ENCODE assay signal across 8 mouse cellular contexts in the genomic region with DNA sequence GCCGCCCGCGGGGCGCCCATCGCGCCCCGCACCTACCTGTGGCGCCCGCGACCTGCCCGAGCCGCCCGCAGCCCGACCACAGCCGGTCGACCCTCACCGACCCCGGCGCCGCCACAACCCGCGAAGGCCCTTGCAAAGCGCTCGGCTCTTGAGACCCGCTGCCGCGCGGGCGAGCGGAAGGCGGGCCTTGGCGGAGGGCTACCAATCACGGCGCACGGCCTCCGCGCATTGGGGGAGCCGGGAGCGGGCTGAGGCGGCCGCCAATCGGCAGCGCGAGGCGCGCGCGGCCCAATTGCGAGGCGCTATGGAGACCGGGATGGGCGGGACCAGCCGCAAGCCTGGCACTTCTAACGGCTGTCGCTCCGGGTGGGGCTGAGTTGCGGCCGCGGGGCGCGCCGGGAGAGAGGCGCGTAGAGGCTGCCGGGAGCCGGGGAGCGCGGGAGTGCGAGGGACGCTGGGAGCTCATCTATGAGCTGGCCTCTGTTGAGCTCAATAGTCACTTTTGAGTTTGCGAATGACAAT. TPM values are rescaled to one million over a fixed set of nuclear protein-coding genes. Genes with fewer than 3 reads are reported as not detected.
DNase-seq lines count a peak whose midpoint lies in the region; ATAC-seq and TF ChIP-seq lines count a peak whose summit lies in the region.

A gene (minus strand): TSS at position 180 of the 522 bp plus-strand sequence.

- peak within 1 kb of the TSS; percentile 69 to 99 (median 83) for H3K4me3 ChIP-seq in CH12.LX (replicated peaks in 1 of 3; ENCODE audit: low read depth in 2 of 3, low read length in 2 of 3, poor library complexity in 1 of 3)
- H3K4me3 ChIP-seq in forebrain, embryonic 11.5 days (ENCODE audit: low read depth, low read length), result peak within 1 kb of the TSS; percentile 91
- peak within 1 kb of the TSS; percentile 94 for H3K4me3 ChIP-seq in heart, embryonic 16.5 days (ENCODE audit: low read length)
- peak within 1 kb of the TSS; percentile 76 for H3K4me3 ChIP-seq in liver, embryonic 15.5 days (replicated peaks)
- H3K4me3 ChIP-seq in neural tube, embryonic 12.5 days, result peak within 1 kb of the TSS; percentile 96

- peaks cover 13 to 33% of the 10 kb centered on the region in 2 experiments for H3K4me1 ChIP-seq in CH12.LX (ENCODE audit: control insufficient read depth in 1 of 2, insufficient read depth in 2 of 2)
- H3K4me1 ChIP-seq in forebrain, embryonic 11.5 days (replicated peaks; ENCODE audit: control insufficient read depth, insufficient read depth, low read length), result peaks cover 16% of the 10 kb centered on the region
- peaks cover 21% of the 10 kb centered on the region for H3K4me1 ChIP-seq in heart, embryonic 16.5 days (ENCODE audit: control insufficient read depth, insufficient read depth, low read length)
- H3K4me1 ChIP-seq in liver, embryonic 15.5 days (replicated peaks), result peaks cover 33% of the 10 kb centered on the region
- peaks cover 31% of the 10 kb centered on the region for H3K4me1 ChIP-seq in neural tube, embryonic 12.5 days

- H3K9me3 ChIP-seq in CH12.LX (replicated peaks; ENCODE audit: low read length), result no peaks in the 10 kb centered on the region
- H3K9me3 ChIP-seq in forebrain, embryonic 11.5 days (ENCODE audit: control insufficient read depth, low read length), result no peaks in the 10 kb centered on the region
- no peaks in the 10 kb centered on the region for H3K9me3 ChIP-seq in heart, embryonic 16.5 days (replicated peaks; ENCODE audit: control insufficient read depth, low read length)
- H3K9me3 ChIP-seq in liver, embryonic 15.5 days (replicated peaks), result no peaks in the 10 kb centered on the region
- no peaks in the 10 kb centered on the region for H3K9me3 ChIP-seq in neural tube, embryonic 12.5 days

- dilution Hi-C loops in CH12.LX (cut with MboI; ENCODE audit: extremely low pct_ligation_motif_present, extremely low pct_unique_long_range_greater_than_20kb, low sequenced_read_pairs), result no loop called here

- ATAC-seq in forebrain, embryonic 11.5 days (replicated peaks; ENCODE audit: low FRiP score), result peak; percentile 99
- peak; percentile 99 for ATAC-seq in heart, embryonic 16.5 days (replicated peaks; ENCODE audit: extremely low read depth, insufficient read depth, low FRiP score)
- ATAC-seq in liver, embryonic 15.5 days (ENCODE audit: insufficient read depth), result peak; percentile 97
- peak; percentile 99 for ATAC-seq in neural tube, embryonic 12.5 days (ENCODE audit: low FRiP score, low read depth)

- H3K79me2 ChIP-seq in CH12.LX (replicated peaks; ENCODE audit: control insufficient read depth, extremely low read depth, insufficient read depth, poor library complexity, severe bottlenecking), result peaks cover 46% of the 10 kb centered on the region

- in situ Hi-C loops in CH12.LX (cut with MboI; ENCODE audit: low pct_ligation_motif_present, low pct_unique_long_range_greater_than_20kb, low sequenced_read_pairs), result loop anchor here (5.0 kb wide), 1 partner anchor 37 kb away; no protein-coding TSS in a partner anchor

- TF ChIP-seq RAD21 in CH12.LX (IDR thresholded peaks at IDR 0.05; ENCODE audit: low read depth, low read length), result no peak

- H3K27me3 ChIP-seq in CH12.LX (replicated peaks), result no peaks in the 10 kb centered on the region
- H3K27me3 ChIP-seq in forebrain, embryonic 11.5 days (ENCODE audit: control insufficient read depth, insufficient read depth, low read length), result no peaks in the 10 kb centered on the region
- no peaks in the 10 kb centered on the region for H3K27me3 ChIP-seq in heart, embryonic 16.5 days (ENCODE audit: control insufficient read depth, insufficient read depth, low read length)
- H3K27me3 ChIP-seq in liver, embryonic 15.5 days, result no peaks in the 10 kb centered on the region
- no peaks in the 10 kb centered on the region for H3K27me3 ChIP-seq in neural tube, embryonic 12.5 days (replicated peaks)

- under 1% methylated on average over 64 of the region's 71 CpGs for WGBS in forebrain, embryonic 11.5 days
- WGBS in heart, embryonic 16.5 days, result under 1% methylated on average over 62 of the region's 71 CpGs
- WGBS in liver, embryonic 15.5 days (ENCODE audit: insufficient replicate concordance), result under 1% methylated on average over 70 of the region's 71 CpGs
- WGBS in neural tube, embryonic 12.5 days, result under 1% methylated on average over 71 of the region's 71 CpGs

- no peak for TF ChIP-seq CTCF in CH12.LX (conservative IDR thresholded peaks at IDR 0.05 in 1 of 2, IDR thresholded peaks at IDR 0.05 in 1 of 2; ENCODE audit: low read depth in 2 of 2, low read length in 2 of 2)

- TF ChIP-seq EP300 in CH12.LX (IDR thresholded peaks at IDR 0.05; ENCODE audit: low read length), result no peak

- H3K4me2 ChIP-seq in CH12.LX (ENCODE audit: insufficient read depth, low read depth, poor library complexity, severe bottlenecking), result peak within 1 kb of the TSS; percentile 99
- peak within 1 kb of the TSS; percentile 87 for H3K4me2 ChIP-seq in forebrain, embryonic 11.5 days (ENCODE audit: low read depth, low read length, severe bottlenecking)
- peak within 1 kb of the TSS; percentile 85 for H3K4me2 ChIP-seq in heart, embryonic 16.5 days (ENCODE audit: low read depth, low read length)
- peak within 1 kb of the TSS; percentile 83 for H3K4me2 ChIP-seq in liver, embryonic 15.5 days
- H3K4me2 ChIP-seq in neural tube, embryonic 12.5 days (replicated peaks), result peak within 1 kb of the TSS; percentile 91

- peak; percentile 87 for TF ChIP-seq POLR2A in CH12.LX (IDR thresholded peaks at IDR 0.05; ENCODE audit: low read depth, low read length)

- peak within 1 kb of the TSS; percentile 74 for H3K9ac ChIP-seq in CH12.LX (ENCODE audit: insufficient read depth, low read depth)
- peak within 1 kb of the TSS; percentile 98 for H3K9ac ChIP-seq in forebrain, embryonic 11.5 days (ENCODE audit: low read length)
- H3K9ac ChIP-seq in heart, embryonic 16.5 days (ENCODE audit: low read length), result peak within 1 kb of the TSS; percentile 96
- peak within 1 kb of the TSS; percentile 84 for H3K9ac ChIP-seq in liver, embryonic 15.5 days
- peak within 1 kb of the TSS; percentile 95 for H3K9ac ChIP-seq in neural tube, embryonic 12.5 days

- peak within 1 kb of the TSS; percentile 21; the same call in 1 of the 2 replicates for H3K27ac ChIP-seq in CH12.LX (ENCODE audit: insufficient read depth, low read depth)
- peak within 1 kb of the TSS; percentile 82 for H3K27ac ChIP-seq in forebrain, embryonic 11.5 days (ENCODE audit: low read depth, low read length)
- H3K27ac ChIP-seq in heart, embryonic 16.5 days (ENCODE audit: low read length), result peak within 1 kb of the TSS; percentile 91
- peak within 1 kb of the TSS; percentile 88 for H3K27ac ChIP-seq in liver, embryonic 15.5 days (replicated peaks)
- H3K27ac ChIP-seq in neural tube, embryonic 12.5 days, result peak within 1 kb of the TSS; percentile 62

- H3K36me3 ChIP-seq in CH12.LX (replicated peaks in 1 of 2; ENCODE audit: control insufficient read depth in 1 of 2, insufficient read depth in 1 of 2, low read length in 1 of 2), result peaks cover 19 to 35% of the 10 kb centered on the region in 2 experiments
- H3K36me3 ChIP-seq in forebrain, embryonic 11.5 days (ENCODE audit: control insufficient read depth, insufficient read depth, low read length), result peaks cover 4% of the 10 kb centered on the region; the same call in 1 of the 2 replicates
- H3K36me3 ChIP-seq in heart, embryonic 16.5 days (ENCODE audit: control insufficient read depth, insufficient read depth), result peaks cover 8% of the 10 kb centered on the region
- peaks cover 31% of the 10 kb centered on the region for H3K36me3 ChIP-seq in liver, embryonic 15.5 days (replicated peaks)
- H3K36me3 ChIP-seq in neural tube, embryonic 12.5 days, result peaks cover 11% of the 10 kb centered on the region

- DNase-seq in CH12.LX (ENCODE audit: extremely low read depth), result peak; percentile 97
- DNase-seq in c-Kit-positive CD71-positive TER-119-negative erythroid progenitor cells, embryonic 14.5 days (ENCODE audit: low read depth), result peak; percentile 92
- DNase-seq in forebrain, embryonic 11.5 days (ENCODE audit: low spot score), result peak; percentile 99
- DNase-seq in kidney, postnatal 36 days, result peak; percentile 98
- peak; percentile 95 for DNase-seq in telencephalon, adult 2 months (ENCODE audit: low read depth, low spot score)

TF ChIP-seq in CH12.LX, 34 proteins besides CTCF, POLR2A, EP300 and RAD21 (continues in another document):
- TF ChIP-seq CHD2 (IDR thresholded peaks at IDR 0.05; ENCODE audit: low read length) (peak; percentile 93), IRF4 (IDR thresholded peaks at IDR 0.05; ENCODE audit: low read depth, low read length) (peak; percentile 69), NELFE (IDR thresholded peaks at IDR 0.05; ENCODE audit: low read depth, low read length) (peak; percentile 85), USF2 (conservative IDR thresholded peaks at IDR 0.05; ENCODE audit: low read depth, low read length) (no peak), MAFK (IDR thresholded peaks at IDR 0.05; ENCODE audit: insufficient replicate concordance, low read length) (no peak), JUND (conservative IDR thresholded peaks at IDR 0.05; ENCODE audit: low read depth, low read length) (no peak), NRF1 (IDR thresholded peaks at IDR 0.05; ENCODE audit: low read depth, low read length) (peak; percentile 72), GABPA (IDR thresholded peaks at IDR 0.05; ENCODE audit: insufficient replicate concordance, low read depth, low read length) (no peak), POLR2AphosphoS2 (IDR thresholded peaks at IDR 0.05; ENCODE audit: low read depth, low read length) (no peak; the same call in 1 of the 2 replicates), ZKSCAN1 (IDR thresholded peaks at IDR 0.05; ENCODE audit: borderline replicate concordance, low read depth, low read length) (no peak), E2F4 (IDR thresholded peaks at IDR 0.05; ENCODE audit: insufficient replicate concordance, low read depth, low read length) (peak; percentile 89; the same call in 1 of the 2 replicates), HCFC1 (IDR thresholded peaks at IDR 0.05; ENCODE audit: low read depth, low read length) (peak; percentile 80), CHD1 (IDR thresholded peaks at IDR 0.05; ENCODE audit: low read depth, low read length) (peak; percentile 60; the same call in 1 of the 2 replicates), MEF2A (IDR thresholded peaks at IDR 0.05; ENCODE audit: borderline replicate concordance, low read depth, low read length) (peak; percentile 48; the same call in 1 of the 2 replicates), ZNF384 (IDR thresholded peaks at IDR 0.05; ENCODE audit: low read depth, low read length) (no peak), ZC3H11A (IDR thresholded peaks at IDR 0.05; ENCODE audit: low read depth, low read length) (no peak)

RNA-seq across cellular contexts. Expression of the gene that starts here (rescaled TPM):
- 31.8 and 44.1 TPM in 2 replicates for total RNA-seq in CH12.LX (2012; rRNA removed)
- total RNA-seq in CH12.LX (2014; rRNA removed), result 29.1 and 34.4 TPM in 2 replicates
- 39.9 and 42.9 TPM in 2 replicates for polyA plus RNA-seq in CH12.LX (2012; ENCODE audit: insufficient read length, low read depth)
- 49.1 and 52.4 TPM in 2 replicates for polyA plus RNA-seq in forebrain, embryonic 11.5 days (2014; fragmentation: Nextera tagmentation; extraction: Ambion mirVana)
- 19.0 and 20.3 TPM in 2 replicates for polyA plus RNA-seq in heart, embryonic 16.5 days (2015; fragmentation: Nextera tagmentation; extraction: Ambion mirVana)
- 11.2 and 12.8 TPM in 2 replicates for polyA plus RNA-seq in liver, embryonic 15.5 days (2015; fragmentation: Nextera tagmentation; extraction: Ambion mirVana)
- polyA plus RNA-seq in neural tube, embryonic 12.5 days (2016; fragmentation: Nextera tagmentation; extraction: Ambion mirVana), result 36.7 and 37.4 TPM in 2 replicates

Comparison
In these comparisons a context has a peak if more than half of its experiments do, and no peak if none do; other contexts are left out.
1. Peak in every context shown above with its lines: DNase-seq, ATAC-seq, H3K4me3 ChIP-seq and H3K27ac ChIP-seq.
2. H3K27ac ChIP-seq: peak in every context shown above with its lines; median percentile 91 in heart, embryonic 16.5 days; 88 in liver, embryonic 15.5 days; 82 in forebrain, embryonic 11.5 days; 62 in neural tube, embryonic 12.5 days; 21 in CH12.LX.